In genomic region chr13:45902457-45902856, GRCm38 (mm10) we compare ENCODE assay signal across 22 mouse cellular contexts.
"Had no signal": no experiment of that assay in that cellular context is flagged by ENCODE, and none has a peak within 500 bp of the region (broad histone marks: within the 10 kb centered on the region; RNA-seq: fewer than 3 reads in every experiment).

No protein-coding gene starts in this region.

- H3K9me3 ChIP-seq: heart, embryonic 12.5 days; hindbrain, embryonic 13.5 days; hindbrain, embryonic 15.5 days; limb, embryonic 10.5 days; limb, embryonic 12.5 days; liver, embryonic 12.5 days had no signal

- H3K36me3 ChIP-seq: heart, embryonic 12.5 days; hindbrain, embryonic 13.5 days; hindbrain, embryonic 15.5 days; limb, embryonic 10.5 days; limb, embryonic 12.5 days; liver, embryonic 12.5 days had no signal

- ATAC-seq: hindbrain, postnatal 0 days; intestine, postnatal 0 days; liver, embryonic 12.5 days had no signal

- DNase-seq: gastrocnemius, postnatal 14 days; gastrocnemius, postnatal 36 days; heart, adult 18-20 months; heart, postnatal 10 days; kidney, adult 18-20 months; kidney, adult 8-10 months; kidney, postnatal 10 days; kidney, postnatal 25 days; kidney, postnatal 4 days; layer of hippocampus, adult 9-11 months; liver had no signal

- H3K9ac ChIP-seq: heart, embryonic 12.5 days; hindbrain, embryonic 13.5 days; hindbrain, embryonic 15.5 days; limb, embryonic 12.5 days; liver, embryonic 12.5 days; liver, embryonic 14.5 days had no signal

- H3K27me3 ChIP-seq: heart, embryonic 12.5 days; hindbrain, embryonic 13.5 days; hindbrain, embryonic 15.5 days; limb, embryonic 12.5 days; liver, embryonic 12.5 days had no signal

- H3K4me2 ChIP-seq: heart, embryonic 12.5 days; hindbrain, embryonic 13.5 days; hindbrain, embryonic 15.5 days; limb, embryonic 12.5 days had no signal

- H3K27ac ChIP-seq: hindbrain, embryonic 13.5 days; hindbrain, embryonic 15.5 days; hindbrain, postnatal 0 days; layer of hippocampus, adult 2 months; left cerebral cortex, adult 2 months; limb, embryonic 10.5 days; limb, embryonic 12.5 days had no signal

- H3K4me3 ChIP-seq: heart, embryonic 12.5 days; hindbrain, embryonic 13.5 days; hindbrain, embryonic 15.5 days; layer of hippocampus, adult 2 months; left cerebral cortex, adult 2 months; limb, embryonic 10.5 days; limb, embryonic 12.5 days; liver, embryonic 12.5 days had no signal
